Mouse (Mus musculus) left cerebral cortex, adult 2 months (tissue): ENCODE measurements around the gene Sema4g. TPM values are rescaled to one million over a fixed set of nuclear protein-coding genes. Genes with fewer than 3 reads are reported as not detected.
A peak's percentile ranks its signal among the peaks of the same experiment; 100 is the strongest.

Experiments
- DNase-seq, 2 experiments: peaks; one replicate each; pipeline ENCODE4 v3.0.0; 2021 to 2022; ENCODE audit warnings: low spot score in 2 of 2, mixed read lengths in 1 of 2; ENCODE audit errors: extremely low spot score in 1 of 2
- H3K27ac ChIP-seq: fragments of 200-600 bp; 2 replicates; pipeline ENCODE4 v1.8.1; 2022
- H3K4me3 ChIP-seq: fragments of 200-600 bp; 2 replicates; pipeline ENCODE4 v1.8.1; 2022
- CTCF ChIP-seq: fragments of 200-600 bp; IDR thresholded peaks from 2 replicates; pipeline ENCODE4 v1.8.1; 2022; ENCODE audit warnings: antibody characterized with exemption, mild to moderate bottlenecking, moderate library complexity
- intact Hi-C: fragments of 180-260 bp; cut with DNase I; formaldehyde crosslinking; loops from one replicate; pipeline ENCODE4 v1.15.1; 2025
- total RNA-seq, 2 experiments: library from RNA; stranded (reverse); gene quantifications; 2 replicates each; pipeline ENCODE4 v1.2.3; 2021

Sema4g gene
- total RNA-seq, 2 experiments from 2014 or later = 19.4 to 24.4 TPM

GRCm38 (mm10) chr19:45016341-45017215, 27.7 kb downstream of the Sema4g start:
- no peak for TF ChIP-seq CTCF
- Histone ChIP-seq H3K4me3 (peak overlapping the region; percentile 56), H3K27ac (peak overlapping the region; percentile 97)
- peak; percentile 59 to 67 for DNase-seq
- intact Hi-C loops = loop anchor here (1.0 to 2.0 kb wide), 3 partner anchors 15 to 32 kb away; partner anchors contain the start of gene Sema4g

- peak; percentile 71 to 72 for DNase-seq
- Histone ChIP-seq H3K4me3 (peak overlapping the region; percentile 56), H3K27ac (peak overlapping the region; percentile 97)
- TF ChIP-seq CTCF = peak; percentile 62
- intact Hi-C loops = loop anchor here (1.0 to 2.0 kb wide), 2 partner anchors 28 to 31 kb away; partner anchors contain the start of gene Sema4g
Observed at GRCm38 (mm10) chr19:45017216-45017771, 28.4 kb downstream of the Sema4g start.

GRCm38 (mm10) chr19:45017909-45018308, 29.0 kb downstream of the Sema4g start:
- intact Hi-C loops = loop anchor here (1.0 to 2.0 kb wide), 2 partner anchors 29 to 30 kb away; partner anchors contain the start of gene Sema4g
- DNase-seq = peak; percentile 82

GRCm38 (mm10) chr19:45018351-45018831, 29.5 kb downstream of the Sema4g start:
- DNase-seq = no peak
- intact Hi-C loops = no loop called here
- Histone ChIP-seq H3K4me3 (peak overlapping the region; percentile 56), H3K27ac (peak overlapping the region; percentile 88)
- no peak for TF ChIP-seq CTCF

More at GRCm38 (mm10) chr19:45017909-45018308, 29.0 kb downstream of the Sema4g start:
- Histone ChIP-seq H3K4me3 (peak overlapping the region; percentile 56), H3K27ac (peak overlapping the region; percentile 88)
- no peak for TF ChIP-seq CTCF

- Histone ChIP-seq H3K27ac (no peak overlapping the region), H3K4me3 (no peak overlapping the region)
- DNase-seq = no peak
- intact Hi-C loops = no loop called here
- TF ChIP-seq CTCF = no peak
Observed at GRCm38 (mm10) chr19:45020348-45020747, 31.4 kb downstream of the Sema4g start.

- Histone ChIP-seq H3K4me3 (no peak overlapping the region), H3K27ac (no peak overlapping the region)
- intact Hi-C loops = no loop called here
- no peak for DNase-seq
- TF ChIP-seq CTCF = no peak
Observed at GRCm38 (mm10) chr19:45021362-45021761, 32.5 kb downstream of the Sema4g start.

GRCm38 (mm10) chr19:45023993-45024392, 35.1 kb downstream of the Sema4g start:
- intact Hi-C loops = no loop called here
- no peak for TF ChIP-seq CTCF
- Histone ChIP-seq H3K4me3 (no peak overlapping the region), H3K27ac (no peak overlapping the region)
- no peak for DNase-seq

- no peak for DNase-seq
- TF ChIP-seq CTCF = no peak
- intact Hi-C loops = no loop called here
- H3K4me3 ChIP-seq = no peak overlapping the region
- no peak overlapping the region for H3K27ac ChIP-seq
Observed at GRCm38 (mm10) chr19:45024775-45025174, 35.9 kb downstream of the Sema4g start.

GRCm38 (mm10) chr19:45025937-45026568, 37.2 kb downstream of the Sema4g start:
- intact Hi-C loops = no loop called here
- TF ChIP-seq CTCF = no peak
- peak overlapping the region; percentile 40; the same call in 1 of the 2 replicates for H3K27ac ChIP-seq

GRCm38 (mm10) chr19:45026958-45027670, 38.2 kb downstream of the Sema4g start:
- peak overlapping the region; percentile 71 for H3K27ac ChIP-seq
- TF ChIP-seq CTCF = no peak
- H3K4me3 ChIP-seq = no peak overlapping the region
- intact Hi-C loops = no loop called here
- no peak for DNase-seq

More at GRCm38 (mm10) chr19:45025937-45026568, 37.2 kb downstream of the Sema4g start:
- H3K4me3 ChIP-seq = no peak overlapping the region
- DNase-seq = no peak

GRCm38 (mm10) chr19:45027848-45028247, 38.9 kb downstream of the Sema4g start:
- DNase-seq = no peak
- no peak overlapping the region for H3K4me3 ChIP-seq
- TF ChIP-seq CTCF = no peak
- H3K27ac ChIP-seq = peak overlapping the region; percentile 71
- intact Hi-C loops = no loop called here
